Mouse (Mus musculus) hindbrain, postnatal 0 days (tissue): ENCODE measurements around the gene Prcd. TPM values are rescaled to one million over a fixed set of nuclear protein-coding genes. Genes with fewer than 3 reads are reported as not detected.
"Not testable (repeated sequence)": the region's sequence is repeated elsewhere in the genome, so short reads cannot be mapped to it uniquely, and the experiment has no call there.

ENCODE experiments used
- ATAC-seq: fragments of 200-750 bp; cut with Nextera tagmentation; 2 replicates; pipeline ENCODE4 v1.8.0; 2017; ENCODE audit warnings: mild to moderate bottlenecking, moderate TSS enrichment, moderate library complexity
- DNase-seq: peaks from one replicate; pipeline ENCODE4 v3.0.0-alpha.2; 2015; ENCODE audit warnings: low spot score
- H3K27ac ChIP-seq: fragments of 300-500 bp; sonication (generic); 2 replicates; pipeline ENCODE4 v1.5.1; 2014; ENCODE audit warnings: mild to moderate bottlenecking
- H3K27me3 ChIP-seq: fragments of 300-500 bp; sonication (generic); 2 replicates; pipeline ENCODE4 v1.6.1; 2014; ENCODE audit warnings: low read length, mixed read lengths; ENCODE audit not compliant: insufficient read depth
- H3K36me3 ChIP-seq: fragments of 300-500 bp; sonication (generic); 2 replicates; pipeline ENCODE4 v1.6.1; 2014; ENCODE audit warnings: low read length, mixed read lengths; ENCODE audit not compliant: insufficient read depth
- H3K4me1 ChIP-seq: fragments of 300-500 bp; sonication (generic); 2 replicates; pipeline ENCODE4 v1.6.1; 2014; ENCODE audit warnings: antibody characterized with exemption, low read length, mixed read lengths; ENCODE audit not compliant: insufficient read depth
- H3K4me2 ChIP-seq: fragments of 300-500 bp; sonication (generic); 2 replicates; pipeline ENCODE4 v1.6.1; 2014; ENCODE audit warnings: low read depth, mild to moderate bottlenecking, low read length, moderate library complexity, mixed read lengths
- H3K4me3 ChIP-seq: fragments of 300-500 bp; sonication (generic); 2 replicates; pipeline ENCODE4 v1.5.1; 2014; ENCODE audit warnings: low read length
- H3K9ac ChIP-seq: fragments of 300-500 bp; sonication (generic); replicated peaks from 2 replicates; pipeline ENCODE4 v1.6.1; 2014; ENCODE audit warnings: mild to moderate bottlenecking, low read length, moderate library complexity, mixed read lengths
- H3K9me3 ChIP-seq: fragments of 300-500 bp; sonication (generic); 2 replicates; pipeline ENCODE4 v1.6.1; 2016; ENCODE audit warnings: low read length, mixed read lengths
- CTCF ChIP-seq: IDR thresholded peaks from 2 replicates; pipeline ENCODE4 v1.5.1; 2016; ENCODE audit warnings: antibody characterized with exemption, control low read depth, low read depth
- WGBS: fragments of 180-500 bp; shearing (Covaris S2); extraction: QIAGEN DNeasy Blood & Tissue Kit; methylation state at CpG from one replicate; pipeline ENCODE4 v1.1.7; 2014; 5-methylcytosine and 5-hydroxymethylcytosine counted together
- polyA plus RNA-seq: library from polyadenylated mRNA; unstranded; fragments of >200 nt; fragmentation: Nextera tagmentation; extraction: Ambion mirVana; gene quantifications from 2 replicates; pipeline ENCODE4 v1.2.1, GENCODE M21; 2015
- total RNA-seq: library from RNA; depleted of rRNA; stranded (reverse); fragments of >200 nt; gene quantifications from 2 replicates; pipeline ENCODE4 v1.2.3, GENCODE M21; 2014; rRNA removed

The Prcd gene
- 1.2 and 1.3 TPM in 2 replicates for total RNA-seq
- 5.3 and 6.4 TPM in 2 replicates for polyA plus RNA-seq

DNA sequence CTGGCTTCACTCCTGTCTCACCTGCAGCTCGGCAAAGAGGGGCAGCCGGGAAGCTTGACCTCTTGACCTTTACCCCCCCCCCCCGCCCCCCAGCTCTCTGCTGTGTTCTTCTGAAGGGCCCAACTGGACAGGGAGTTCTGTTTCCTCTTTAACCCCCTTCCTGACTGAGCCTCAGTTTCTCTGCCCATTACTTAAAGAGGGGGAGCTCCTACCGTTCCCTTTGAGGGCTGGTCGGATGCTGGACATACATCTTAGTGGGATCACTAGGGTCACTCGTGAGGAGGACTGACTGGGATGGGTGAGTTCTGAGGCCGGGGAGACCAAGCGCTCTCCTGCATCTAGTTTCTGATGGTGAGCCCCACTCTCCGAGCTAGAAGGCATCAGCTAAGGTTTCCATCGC, at the start of gene Prcd:
Gene Prcd, plus strand, starts transcription at position 301 of the 400 bp plus-strand sequence.
- TF ChIP-seq CTCF, result no peak
- no peak for ATAC-seq
- WGBS, result 8% methylated on average over 10 of the region's 10 CpGs
- Histone ChIP-seq H3K4me2 (peak within 1 kb of the TSS; percentile 95), H3K9ac (peak within 1 kb of the TSS; percentile 79), H3K4me3 (peak within 1 kb of the TSS; percentile 64), H3K27ac (peak within 1 kb of the TSS; percentile 75), H3K27me3 (no peaks in the 10 kb centered on the region), H3K4me1 (peaks cover 25% of the 10 kb centered on the region), H3K9me3 (no peaks in the 10 kb centered on the region), H3K36me3 (no peaks in the 10 kb centered on the region; the same call in 1 of the 2 replicates)
- DNase-seq, result no peak

DNA sequence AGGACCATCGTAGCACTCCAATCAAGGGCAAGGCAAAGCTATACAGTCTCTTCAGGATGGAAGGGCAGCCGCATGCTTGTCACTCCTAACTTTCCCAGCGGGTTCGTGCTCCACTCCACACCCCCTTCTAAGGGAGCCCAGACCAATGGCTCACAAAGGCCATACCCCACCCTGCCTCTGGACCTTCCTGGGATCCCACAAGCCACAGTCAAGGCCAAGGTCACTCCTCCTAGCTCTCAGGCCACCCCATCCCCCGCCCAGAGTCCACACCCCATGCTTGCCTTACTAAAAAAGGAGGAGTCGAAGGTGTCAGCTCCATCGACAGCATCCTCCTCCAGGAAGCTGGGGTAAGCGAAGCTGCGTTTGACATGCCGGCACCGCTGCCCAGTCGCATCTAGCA, 49.2 kb upstream of the Prcd start:
- H3K4me3 ChIP-seq, result no peak overlapping the region
- no peaks in the 10 kb centered on the region for H3K4me1 ChIP-seq
- ATAC-seq, result no peak
- H3K27ac ChIP-seq, result no peak overlapping the region
- H3K27me3 ChIP-seq, result no peaks in the 10 kb centered on the region
- no peak overlapping the region for H3K9ac ChIP-seq
- no peak for TF ChIP-seq CTCF
- 90% methylated on average over 12 of the region's 12 CpGs for WGBS
- H3K4me2 ChIP-seq, result no peak overlapping the region
- DNase-seq, result no peak
- no peaks in the 10 kb centered on the region for H3K36me3 ChIP-seq
- H3K9me3 ChIP-seq, result no peaks in the 10 kb centered on the region

DNA sequence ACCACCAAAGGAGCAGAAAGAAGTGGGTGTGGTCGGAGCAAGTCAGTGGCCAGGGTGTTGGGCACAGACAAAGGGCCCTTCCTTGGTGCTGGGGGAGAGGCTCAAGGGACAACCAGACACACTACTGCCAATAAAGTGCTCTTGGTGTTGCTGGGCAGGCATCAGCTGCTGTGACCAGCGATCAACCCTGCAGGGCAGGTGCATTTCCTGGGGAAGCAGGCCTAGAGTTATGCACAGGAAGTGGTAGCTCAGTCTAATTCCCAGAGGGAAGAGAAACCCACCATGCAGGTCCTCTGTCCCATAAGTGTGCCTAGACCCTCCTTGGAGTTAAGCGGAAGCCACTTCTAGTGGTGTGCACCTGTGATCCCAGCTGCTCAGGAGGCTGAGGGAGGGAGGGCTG, 45.6 kb upstream of the Prcd start:
- no peaks in the 10 kb centered on the region for H3K9me3 ChIP-seq
- ATAC-seq (no peak), DNase-seq (no peak)
- no peaks in the 10 kb centered on the region for H3K36me3 ChIP-seq
- no peak overlapping the region for H3K4me2 ChIP-seq
- no peaks in the 10 kb centered on the region for H3K4me1 ChIP-seq
- no peak overlapping the region for H3K9ac ChIP-seq
- WGBS, result 94% methylated on average over 3 of the region's 3 CpGs
- TF ChIP-seq CTCF, result no peak
- H3K27ac ChIP-seq, result no peak overlapping the region
- H3K4me3 ChIP-seq, result no peak overlapping the region
- H3K27me3 ChIP-seq, result no peaks in the 10 kb centered on the region

DNA sequence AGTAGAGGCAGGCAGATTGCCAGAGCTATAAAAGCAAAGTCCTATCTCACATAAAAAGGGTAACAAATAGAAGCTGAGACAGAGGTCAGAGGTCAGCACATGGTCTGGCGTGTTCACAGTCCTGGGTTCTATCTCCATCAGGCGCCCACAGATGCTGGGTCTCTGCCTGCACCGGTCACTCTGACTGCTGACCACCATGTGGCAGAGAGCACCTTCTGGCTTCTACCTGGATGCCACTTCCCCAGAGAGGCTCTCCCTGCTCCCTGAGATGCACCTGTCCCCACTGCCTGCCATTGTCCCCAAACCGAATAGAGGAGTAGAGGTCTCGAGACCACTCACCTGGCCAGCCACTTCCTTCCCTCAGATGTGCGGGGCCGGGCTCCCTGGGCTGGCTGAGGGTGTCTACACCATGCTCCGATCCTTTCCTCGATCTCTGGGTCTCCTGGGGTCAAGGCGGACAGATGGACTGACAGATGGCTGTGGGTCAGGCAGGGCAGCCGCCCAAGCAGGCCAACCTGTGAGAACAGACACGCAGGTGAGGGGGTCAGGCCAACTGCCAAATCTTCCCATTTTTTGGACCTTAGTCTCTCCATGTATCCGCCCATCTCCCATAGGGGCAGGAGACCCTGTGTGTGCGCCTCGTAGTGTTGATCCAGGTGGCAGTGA, 43.2 kb upstream of the Prcd start:
- TF ChIP-seq CTCF, result no peak
- no peak for ATAC-seq
- Histone ChIP-seq H3K9ac (no peak overlapping the region), H3K9me3 (no peaks in the 10 kb centered on the region), H3K4me1 (no peaks in the 10 kb centered on the region), H3K4me3 (no peak overlapping the region), H3K27ac (no peak overlapping the region), H3K36me3 (no peaks in the 10 kb centered on the region), H3K4me2 (no peak overlapping the region), H3K27me3 (no peaks in the 10 kb centered on the region)
- no peak for DNase-seq
- 82% methylated on average over 15 of the region's 15 CpGs for WGBS

- H3K4me1 ChIP-seq, H3K27me3 ChIP-seq, H3K4me3 ChIP-seq, H3K4me2 ChIP-seq, H3K9ac ChIP-seq, ATAC-seq, DNase-seq, H3K27ac ChIP-seq, H3K36me3 ChIP-seq, H3K9me3 ChIP-seq: not testable (repeated sequence)
- WGBS, result 90% methylated on average over 9 of the region's 9 CpGs
These were observed 42.2 kb upstream of the Prcd start for GRCm38 (mm10) chr11:116611168-116611567.

- H3K36me3 ChIP-seq, result no peaks in the 10 kb centered on the region
- DNase-seq, result no peak
- TF ChIP-seq CTCF, result no peak
- H3K9ac ChIP-seq, result no peak overlapping the region
- no peaks in the 10 kb centered on the region for H3K27me3 ChIP-seq
- WGBS, result 93% methylated on average over 9 of the region's 9 CpGs
- ATAC-seq, result no peak
- H3K4me1 ChIP-seq, result no peaks in the 10 kb centered on the region
- H3K9me3 ChIP-seq, result no peaks in the 10 kb centered on the region
- no peak overlapping the region for H3K4me3 ChIP-seq
- no peak overlapping the region for H3K4me2 ChIP-seq
- H3K27ac ChIP-seq, result no peak overlapping the region
These were observed 41.5 kb upstream of the Prcd start for GRCm38 (mm10) chr11:116611883-116612282.

- H3K4me3 ChIP-seq, result no peak overlapping the region
- TF ChIP-seq CTCF, result no peak
- DNase-seq (no peak), ATAC-seq (no peak)
- H3K9ac ChIP-seq, result no peak overlapping the region
- H3K4me2 ChIP-seq, result no peak overlapping the region
- H3K4me1 ChIP-seq, result no peaks in the 10 kb centered on the region
- 93% methylated on average over 1 of the region's 1 CpGs for WGBS
- no peaks in the 10 kb centered on the region for H3K9me3 ChIP-seq
- no peak overlapping the region for H3K27ac ChIP-seq
- H3K27me3 ChIP-seq, result no peaks in the 10 kb centered on the region
- no peaks in the 10 kb centered on the region for H3K36me3 ChIP-seq
These were observed 40.8 kb upstream of the Prcd start for GRCm38 (mm10) chr11:116612554-116612953.
